Mouse (Mus musculus) thymus, adult 2 months (tissue): ENCODE data around the gene Meis1. TPM values are rescaled to one million over a fixed set of nuclear protein-coding genes. Genes with fewer than 3 reads are reported as not detected.

Experiments
- DNase-seq: peaks from one replicate; pipeline ENCODE4 v3.0.0; 2021
- H3K27ac ChIP-seq: fragments of 200-500 bp; 2 replicates; pipeline ENCODE4 v1.5.1; 2012; ENCODE audit warnings: low read length, control low read depth; ENCODE audit not compliant: control insufficient read depth, insufficient read depth
- H3K27me3 ChIP-seq: fragments of 200-500 bp; 2 replicates; pipeline ENCODE4 v1.6.1; 2012; ENCODE audit warnings: mild to moderate bottlenecking, low read length, moderate library complexity, mixed read lengths; ENCODE audit not compliant: control insufficient read depth, insufficient read depth
- H3K36me3 ChIP-seq: fragments of 200-500 bp; 2 replicates; pipeline ENCODE4 v1.6.1; 2012; ENCODE audit warnings: mild to moderate bottlenecking, low read length, moderate library complexity; ENCODE audit not compliant: control insufficient read depth, insufficient read depth
- H3K4me1 ChIP-seq: fragments of 200-500 bp; replicated peaks from 2 replicates; pipeline ENCODE4 v1.6.1; 2012; ENCODE audit warnings: low read length; ENCODE audit not compliant: control insufficient read depth, insufficient read depth
- H3K4me3 ChIP-seq: fragments of 200-500 bp; 2 replicates; pipeline ENCODE4 v1.5.1; 2012; ENCODE audit warnings: mild to moderate bottlenecking, low read length, control low read depth, moderate library complexity; ENCODE audit not compliant: control insufficient read depth, insufficient read depth
- CTCF ChIP-seq: fragments of 200-500 bp; IDR thresholded peaks from 2 replicates; pipeline ENCODE4 v1.5.1; 2012; ENCODE audit warnings: mild to moderate bottlenecking, control low read depth, low read length, moderate library complexity, borderline replicate concordance; ENCODE audit not compliant: control insufficient read depth, poor library complexity, insufficient read depth; ENCODE audit errors: extremely low read depth
- POLR2A ChIP-seq: fragments of 200-500 bp; IDR thresholded peaks from 2 replicates; pipeline ENCODE4 v1.6.1; 2012; ENCODE audit warnings: mild to moderate bottlenecking, low read length, control low read depth, moderate library complexity; ENCODE audit not compliant: control insufficient read depth, poor library complexity, insufficient read depth; ENCODE audit errors: extremely low read depth
- WGBS: fragments of 180-500 bp; shearing (Covaris S2); methylation state at CpG from one replicate; pipeline ENCODE4 v1.1.7; 2018; 5-methylcytosine and 5-hydroxymethylcytosine counted together
- polyA plus RNA-seq: library from polyadenylated mRNA; depleted of rRNA; stranded (reverse); fragments of >200 nt; gene quantifications from 2 replicates; pipeline ENCODE4 v1.2.3, GENCODE M21; 2012

The Meis1 gene
- polyA plus RNA-seq, 1 experiment = 6.6 TPM

DNA sequence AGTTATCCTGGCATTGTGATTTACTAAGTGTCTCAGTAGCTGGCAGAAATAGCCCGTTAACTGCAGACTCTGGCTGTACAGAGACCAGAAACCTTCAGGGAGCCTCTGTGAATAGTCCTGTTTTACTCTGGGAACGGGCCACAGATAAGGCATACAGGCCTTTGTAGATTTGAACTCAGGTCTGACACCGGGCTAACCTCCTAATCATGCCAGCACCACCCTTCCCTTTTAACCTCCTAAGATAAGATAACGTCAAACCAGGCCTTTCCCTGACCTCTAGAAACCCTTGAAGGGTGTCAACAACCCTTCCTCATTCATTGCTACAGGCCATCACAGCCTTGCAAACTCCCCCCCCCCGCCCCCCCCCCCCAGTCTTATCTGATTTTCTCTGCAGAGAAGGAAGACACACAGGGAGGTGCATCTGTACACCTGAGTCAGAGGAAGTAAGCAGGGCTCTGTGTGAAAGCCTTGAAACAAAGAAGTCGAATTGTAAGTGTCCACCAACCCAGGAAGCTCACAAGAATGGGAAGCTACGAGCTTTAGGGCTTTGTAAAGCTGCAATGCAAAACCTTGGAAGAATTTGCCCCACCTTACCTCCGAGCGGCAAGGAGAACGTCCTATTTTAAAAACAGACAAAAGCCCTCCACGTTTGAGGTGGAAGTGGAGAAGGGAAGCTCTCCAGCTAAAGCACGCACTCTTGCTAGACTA, 61.5 kb downstream of the Meis1 start:
- Histone ChIP-seq H3K27me3 (no peaks in the 10 kb centered on the region), H3K27ac (no peak overlapping the region), H3K36me3 (no peaks in the 10 kb centered on the region), H3K4me1 (peaks cover 7% of the 10 kb centered on the region; the same call in 1 of the 2 replicates), H3K4me3 (no peak overlapping the region)
- WGBS = 22% methylated on average over 12 of the region's 12 CpGs
- DNase-seq = no peak
- no peak for TF ChIP-seq POLR2A
- no peak for TF ChIP-seq CTCF

DNA sequence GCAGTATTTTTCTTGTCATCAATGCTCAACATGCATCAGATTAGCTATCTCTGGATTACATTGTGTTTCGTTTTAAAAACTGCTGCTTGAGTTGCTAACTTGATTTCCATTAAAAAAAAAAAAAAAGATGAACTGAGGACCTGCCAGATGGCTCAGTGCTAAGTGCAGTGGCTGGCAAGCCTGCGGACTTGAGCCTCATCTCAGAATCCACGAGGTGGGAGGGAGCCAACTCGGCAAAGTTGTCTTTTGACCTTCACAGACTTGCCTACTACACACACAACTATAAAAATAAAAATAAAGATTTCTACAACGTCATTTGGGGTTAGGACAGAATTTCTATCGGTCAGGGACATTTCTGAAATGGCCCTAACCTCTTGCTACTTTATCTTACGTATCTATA, 62.8 kb downstream of the Meis1 start:
- Histone ChIP-seq H3K4me3 (no peak overlapping the region), H3K27ac (no peak overlapping the region), H3K27me3 (no peaks in the 10 kb centered on the region), H3K4me1 (peaks cover 7% of the 10 kb centered on the region; the same call in 1 of the 2 replicates), H3K36me3 (no peaks in the 10 kb centered on the region)
- no peak for DNase-seq
- WGBS = 85% methylated on average over 7 of the region's 7 CpGs
- no peak for TF ChIP-seq CTCF
- no peak for TF ChIP-seq POLR2A

GRCm38 (mm10) chr11:18954852-18955251, 63.9 kb downstream of the Meis1 start:
- no peak for TF ChIP-seq POLR2A
- no peak for TF ChIP-seq CTCF
- H3K4me3 ChIP-seq = no peak overlapping the region
- 97% methylated on average over 2 of the region's 2 CpGs for WGBS
- H3K4me1 ChIP-seq = peaks cover 7% of the 10 kb centered on the region; the same call in 1 of the 2 replicates
- no peaks in the 10 kb centered on the region for H3K27me3 ChIP-seq
- H3K27ac ChIP-seq = no peak overlapping the region
- no peaks in the 10 kb centered on the region for H3K36me3 ChIP-seq
- DNase-seq = no peak

GRCm38 (mm10) chr11:18953892-18954291, 64.9 kb downstream of the Meis1 start:
- 93% methylated on average over 7 of the region's 7 CpGs for WGBS
- TF ChIP-seq POLR2A (no peak), CTCF (no peak)
- H3K4me3 ChIP-seq = no peak overlapping the region
- H3K27ac ChIP-seq = no peak overlapping the region
- no peaks in the 10 kb centered on the region for H3K36me3 ChIP-seq
- peaks cover 7% of the 10 kb centered on the region; the same call in 1 of the 2 replicates for H3K4me1 ChIP-seq
- H3K27me3 ChIP-seq = no peaks in the 10 kb centered on the region
- no peak for DNase-seq

- H3K27me3 ChIP-seq = no peaks in the 10 kb centered on the region
- H3K36me3 ChIP-seq = no peaks in the 10 kb centered on the region
- no peak overlapping the region for H3K27ac ChIP-seq
- no peak for TF ChIP-seq CTCF
- TF ChIP-seq POLR2A = no peak
- H3K4me1 ChIP-seq = no peaks in the 10 kb centered on the region
- no peak for DNase-seq
- WGBS = 10% methylated on average over 13 of the region's 13 CpGs
- H3K4me3 ChIP-seq = no peak overlapping the region
Measured at GRCm38 (mm10) chr11:18948600-18949295, 70.0 kb downstream of the Meis1 start.

DNA sequence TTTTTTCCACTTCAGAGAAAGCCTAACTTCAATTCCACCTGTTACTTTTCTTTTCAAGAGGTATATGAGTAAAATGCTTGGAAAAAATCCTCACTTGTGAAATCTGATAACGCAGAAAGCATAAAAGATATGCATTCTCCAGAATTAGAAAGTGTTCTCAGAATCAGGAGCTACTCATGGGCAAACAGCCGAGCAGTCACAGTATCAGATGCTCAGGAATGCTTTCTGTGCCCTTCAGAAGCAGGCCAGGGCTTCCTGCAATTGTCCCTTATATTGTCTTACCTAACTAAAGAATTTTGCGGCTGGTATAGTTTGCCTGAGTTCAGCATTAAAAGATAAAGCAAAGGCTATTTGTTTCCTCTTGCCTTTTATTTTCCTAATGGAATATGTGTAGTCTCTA, 71.4 kb downstream of the Meis1 start:
- 85% methylated on average over 3 of the region's 3 CpGs for WGBS
- Histone ChIP-seq H3K27ac (no peak overlapping the region), H3K4me1 (no peaks in the 10 kb centered on the region), H3K4me3 (no peak overlapping the region), H3K36me3 (no peaks in the 10 kb centered on the region), H3K27me3 (no peaks in the 10 kb centered on the region)
- no peak for DNase-seq
- TF ChIP-seq CTCF (no peak), POLR2A (no peak)

DNA sequence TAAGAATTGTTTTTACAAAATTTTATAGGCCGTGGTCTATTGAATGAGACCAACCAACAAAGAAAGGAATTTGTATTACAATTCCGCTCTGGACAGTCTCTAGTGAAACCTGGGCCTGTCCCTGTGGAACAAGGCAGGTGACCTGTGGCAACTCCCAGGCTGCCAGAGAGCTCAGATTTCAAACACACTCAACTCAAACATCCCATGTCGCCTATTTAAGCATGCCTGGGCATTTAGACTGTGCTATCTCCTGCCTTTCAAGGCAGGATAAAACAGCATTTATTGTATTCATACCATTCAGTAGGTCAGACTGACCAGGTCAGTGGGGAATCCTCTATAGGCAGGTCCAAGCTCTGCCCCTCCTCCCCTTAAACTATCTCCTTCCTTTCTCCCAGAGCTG, 73.0 kb downstream of the Meis1 start:
- TF ChIP-seq POLR2A = no peak
- no peak for TF ChIP-seq CTCF
- no peak overlapping the region for H3K27ac ChIP-seq
- H3K4me3 ChIP-seq = no peak overlapping the region
- no peaks in the 10 kb centered on the region for H3K27me3 ChIP-seq
- DNase-seq = no peak
- H3K36me3 ChIP-seq = no peaks in the 10 kb centered on the region
- 90% methylated on average over 3 of the region's 3 CpGs for WGBS
- H3K4me1 ChIP-seq = no peaks in the 10 kb centered on the region
